ENCODE assay signal across 12 mouse cellular contexts in genomic region chr11:3368983-3369382, GRCm38 (mm10). TPM values are rescaled to one million over a fixed set of nuclear protein-coding genes. Genes with fewer than 3 reads are reported as not detected.
A peak's percentile ranks its signal among the peaks of the same experiment; 100 is the strongest.
DNase-seq lines count a peak whose midpoint lies in the region; ATAC-seq and TF ChIP-seq lines count a peak whose summit lies in the region.
"Had no signal": no experiment of that assay in that cellular context is flagged by ENCODE, and none has a peak within 500 bp of the region (broad histone marks: within the 10 kb centered on the region; RNA-seq: fewer than 3 reads in every experiment).

No protein-coding gene starts in this region.

- no peak for ATAC-seq in hindbrain, postnatal 0 days
- no peak for ATAC-seq in midbrain, embryonic 12.5 days (ENCODE audit: low FRiP score, low read depth)

- no peaks in the 10 kb centered on the region; the same call in 1 of the 2 replicates for H3K36me3 ChIP-seq in ES-E14 (ENCODE audit: control insufficient read depth, insufficient read depth, low read length, poor library complexity, severe bottlenecking)
- H3K36me3 ChIP-seq in embryonic facial prominence, embryonic 10.5 days (replicated peaks): no peaks in the 10 kb centered on the region; the same call in 1 of the 2 replicates
- no peaks in the 10 kb centered on the region for H3K36me3 ChIP-seq in hindbrain, postnatal 0 days (ENCODE audit: insufficient read depth, low read length)
- H3K36me3 ChIP-seq in midbrain, embryonic 12.5 days: no peaks in the 10 kb centered on the region

- H3K4me2 ChIP-seq in hindbrain, postnatal 0 days (ENCODE audit: low read depth, low read length): peak overlapping the region; percentile 87
- H3K4me2 ChIP-seq in midbrain, embryonic 12.5 days (replicated peaks): peak overlapping the region; percentile 72

- no peaks in the 10 kb centered on the region for H3K27me3 ChIP-seq in embryonic facial prominence, embryonic 10.5 days (replicated peaks; ENCODE audit: low read depth, poor library complexity, severe bottlenecking)
- no peaks in the 10 kb centered on the region for H3K27me3 ChIP-seq in hindbrain, postnatal 0 days (ENCODE audit: insufficient read depth, low read length)
- H3K27me3 ChIP-seq in midbrain, embryonic 12.5 days: no peaks in the 10 kb centered on the region

- H3K4me1 ChIP-seq in ES-E14 (ENCODE audit: control insufficient read depth in 2 of 2, insufficient read depth in 2 of 2, low read length in 2 of 2, poor library complexity in 1 of 2): peaks cover 17 to 40% of the 10 kb centered on the region in 2 experiments
- peaks cover 52% of the 10 kb centered on the region for H3K4me1 ChIP-seq in embryonic facial prominence, embryonic 10.5 days
- H3K4me1 ChIP-seq in hindbrain, postnatal 0 days (ENCODE audit: insufficient read depth, low read length): peaks cover 16% of the 10 kb centered on the region
- H3K4me1 ChIP-seq in midbrain, embryonic 12.5 days: peaks cover 42% of the 10 kb centered on the region

- no peak for DNase-seq in ES-E14 (ENCODE audit: low read depth, low spot score)
- no peak for DNase-seq in embryonic facial prominence, embryonic 10.5 days (ENCODE audit: low spot score)
- DNase-seq in hindbrain, postnatal 0 days (ENCODE audit: low spot score): no peak
- no peak for DNase-seq in spleen, postnatal 14 days (ENCODE audit: low spot score in 2 of 2)
- DNase-seq in left cerebral cortex, postnatal 36 days (ENCODE audit: low spot score in 2 of 2): no peak
- no peak for DNase-seq in ovary, postnatal 10 days (ENCODE audit: low spot score)
- no peak for DNase-seq in urinary bladder, postnatal 14 days (ENCODE audit: low spot score)
- DNase-seq: cerebellum, adult 11-12 months; kidney, postnatal 4 days; thymus, postnatal 25 days had no signal

- H3K9ac ChIP-seq in ES-E14 (ENCODE audit: insufficient read depth, low read depth, low read length, poor library complexity, severe bottlenecking): peak overlapping the region; percentile 68
- no peak overlapping the region for H3K9ac ChIP-seq in hindbrain, postnatal 0 days (replicated peaks; ENCODE audit: low read length)
- H3K9ac ChIP-seq in midbrain, embryonic 12.5 days (replicated peaks): no peak overlapping the region; the same call in 1 of the 2 replicates
- H3K9ac ChIP-seq: liver, embryonic 14.5 days had no signal

- 58% methylated on average over 7 of the region's 7 CpGs for WGBS in embryonic facial prominence, embryonic 10.5 days
- whole genome bisulfite sequencing in hindbrain, postnatal 0 days: 60% methylated on average over 7 of the region's 7 CpGs
- 54% methylated on average over 7 of the region's 7 CpGs for WGBS in midbrain, embryonic 12.5 days

- intact Hi-C loops in left cerebral cortex, postnatal 36 days (cut with DNase I): no loop called here

- peak overlapping the region in 1 of 2 experiments; percentile 42; a peak in 2 of 4 replicates for H3K4me3 ChIP-seq in ES-E14 (ENCODE audit: insufficient read depth in 1 of 2, low read depth in 1 of 2, low read length in 2 of 2, poor library complexity in 1 of 2, severe bottlenecking in 1 of 2)
- H3K4me3 ChIP-seq in embryonic facial prominence, embryonic 10.5 days: no peak overlapping the region; the same call in 1 of the 2 replicates
- no peak overlapping the region for H3K4me3 ChIP-seq in hindbrain, postnatal 0 days (ENCODE audit: low read length)
- peak overlapping the region; percentile 59; the same call in 1 of the 2 replicates for H3K4me3 ChIP-seq in midbrain, embryonic 12.5 days

- peak overlapping the region; percentile 85 for H3K27ac ChIP-seq in ES-E14 (ENCODE audit: insufficient read depth, low read depth, low read length, poor library complexity, severe bottlenecking)
- peak overlapping the region; percentile 48; the same call in 1 of the 2 replicates for H3K27ac ChIP-seq in embryonic facial prominence, embryonic 10.5 days (replicated peaks)
- no peak overlapping the region for H3K27ac ChIP-seq in hindbrain, postnatal 0 days
- H3K27ac ChIP-seq in midbrain, embryonic 12.5 days (replicated peaks): no peak overlapping the region
- H3K27ac ChIP-seq: liver, embryonic 14.5 days had no signal

- TF ChIP-seq CTCF in hindbrain, postnatal 0 days (IDR thresholded peaks at IDR 0.05; ENCODE audit: low read depth): no peak

- no peaks in the 10 kb centered on the region for H3K9me3 ChIP-seq in ES-E14 (ENCODE audit: control insufficient read depth, insufficient read depth, low read depth, low read length)
- no peaks in the 10 kb centered on the region for H3K9me3 ChIP-seq in embryonic facial prominence, embryonic 10.5 days
- H3K9me3 ChIP-seq in hindbrain, postnatal 0 days (ENCODE audit: low read length): no peaks in the 10 kb centered on the region
- no peaks in the 10 kb centered on the region for H3K9me3 ChIP-seq in midbrain, embryonic 12.5 days

- in situ Hi-C loops in ES-E14 (cut with MboI; ENCODE audit: low sequenced_read_pairs in 2 of 2, unreplicated experiment in 2 of 2): no loop called here

TF ChIP-seq in ES-E14, 5 proteins besides CTCF, POLR2A, EP300 and RAD21:
- no peak for TF ChIP-seq HCFC1 (IDR thresholded peaks at IDR 0.05; ENCODE audit: borderline replicate concordance, insufficient read depth, low read length)
- no peak for TF ChIP-seq ZC3H11A (IDR thresholded peaks at IDR 0.05; ENCODE audit: borderline replicate concordance, low read depth, low read length)
- TF ChIP-seq MAFK (IDR thresholded peaks at IDR 0.05; ENCODE audit: insufficient read depth, low read depth, low read length): no peak
- TF ChIP-seq CHD2 (IDR thresholded peaks at IDR 0.05; ENCODE audit: low read depth, low read length): no peak
- TF ChIP-seq ZNF384 (IDR thresholded peaks at IDR 0.05; ENCODE audit: low read depth, low read length): no peak

RNA-seq across cellular contexts. Expression of gene Pik3ip1, which starts 38.8 kb away (rescaled TPM):
- total RNA-seq in ES-E14 (2012; rRNA removed): 8.5 and 16.1 TPM in 2 replicates
- 7.3 and 11.2 TPM in 2 replicates for polyA plus RNA-seq in embryonic facial prominence, embryonic 10.5 days (2016; fragmentation: Nextera tagmentation; extraction: Ambion mirVana)
- 34.3 and 40.9 TPM in 2 replicates for total RNA-seq in hindbrain, postnatal 0 days (2014; rRNA removed)
- polyA plus RNA-seq in hindbrain, postnatal 0 days (2015; fragmentation: Nextera tagmentation; extraction: Ambion mirVana): 41.6 and 45.4 TPM in 2 replicates
- 17.3 TPM in 2 replicates for polyA plus RNA-seq in midbrain, embryonic 12.5 days (2016; fragmentation: Nextera tagmentation; extraction: Ambion mirVana)
- 10 to 100 TPM; 32.6 to 34.3 TPM for total RNA-seq in left cerebral cortex, postnatal 36 days (2021)

RNA-seq across cellular contexts. Expression of gene Limk2, which starts 40.0 kb away (rescaled TPM):
- total RNA-seq in ES-E14 (2012; rRNA removed): 80.5 and 93.3 TPM in 2 replicates
- 57.9 and 60.5 TPM in 2 replicates for polyA plus RNA-seq in embryonic facial prominence, embryonic 10.5 days (2016; fragmentation: Nextera tagmentation; extraction: Ambion mirVana)
- total RNA-seq in hindbrain, postnatal 0 days (2014; rRNA removed): 206 and 235 TPM in 2 replicates
- 110 and 113 TPM in 2 replicates for polyA plus RNA-seq in hindbrain, postnatal 0 days (2015; fragmentation: Nextera tagmentation; extraction: Ambion mirVana)
- 94.3 and 102 TPM in 2 replicates for polyA plus RNA-seq in midbrain, embryonic 12.5 days (2016; fragmentation: Nextera tagmentation; extraction: Ambion mirVana)
- total RNA-seq in left cerebral cortex, postnatal 36 days (2021): 100 to 1,000 TPM in 1 of 2 experiments, 10 to 100 TPM in 1; 82.9 to 103 TPM

Comparison
In these comparisons a context has a peak if more than half of its experiments do, and no peak if none do; other contexts are left out.
1. H3K27ac ChIP-seq: peak in ES-E14 (single experiment) and embryonic facial prominence, embryonic 10.5 days (single experiment); none in hindbrain, postnatal 0 days (single experiment) and midbrain, embryonic 12.5 days (single experiment).